Comparison of ENCODE assay signal across 22 mouse cellular contexts in the genomic region with DNA sequence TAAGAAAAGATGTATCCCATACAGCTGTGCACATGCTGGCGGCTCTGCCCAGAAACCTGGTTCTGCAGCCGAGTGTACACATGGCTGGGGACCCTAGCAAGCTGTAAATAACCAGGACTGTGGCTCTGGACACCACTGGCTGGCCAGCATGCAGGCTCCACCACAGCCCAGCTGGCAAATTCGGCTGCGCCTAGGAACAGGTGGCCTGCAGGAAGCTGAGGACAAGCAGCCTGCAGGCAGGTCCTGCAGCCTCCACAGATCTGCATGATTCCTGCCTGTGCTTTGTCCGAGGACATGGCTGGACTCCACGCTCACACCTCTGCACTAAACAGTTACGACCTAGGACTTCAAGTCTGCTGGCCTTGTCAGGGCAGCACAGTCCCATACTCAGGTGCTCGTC.
A peak's percentile ranks its signal among the peaks of the same experiment; 100 is the strongest.
DNase-seq lines count a peak whose midpoint lies in the region; ATAC-seq lines count a peak whose summit lies in the region.
"Had no signal": no experiment of that assay in that cellular context is flagged by ENCODE, and none has a peak within 500 bp of the region (broad histone marks: within the 10 kb centered on the region; RNA-seq: fewer than 3 reads in every experiment).

No protein-coding gene starts in this region.

- no peak for ATAC-seq in forebrain, embryonic 12.5 days (ENCODE audit: low FRiP score)
- ATAC-seq in forebrain, embryonic 11.5 days (replicated peaks; ENCODE audit: low FRiP score), result no peak
- no peak for ATAC-seq in midbrain, embryonic 14.5 days (ENCODE audit: low FRiP score, low TSS enrichment)
- ATAC-seq in limb, embryonic 15.5 days (ENCODE audit: insufficient number of reproducible peaks, low FRiP score, low TSS enrichment, low read depth), result no peak
- ATAC-seq: CD4-positive, CD25-positive, alpha-beta regulatory T cell, adult 4 months had no signal

- H3K4me2 ChIP-seq in forebrain, embryonic 12.5 days, result no peak overlapping the region
- no peak overlapping the region for H3K4me2 ChIP-seq in forebrain, embryonic 11.5 days (ENCODE audit: low read depth, low read length, severe bottlenecking)
- H3K4me2 ChIP-seq in midbrain, embryonic 14.5 days (ENCODE audit: low read length), result no peak overlapping the region
- 0 out of 2 replicates have a peak overlapping the region, but pooled peaks have one; percentile 12 for H3K4me2 ChIP-seq in limb, embryonic 15.5 days
- H3K4me2 ChIP-seq: embryonic facial prominence, embryonic 13.5 days had no signal

- peaks cover 75% of the 10 kb centered on the region for H3K4me1 ChIP-seq in forebrain, embryonic 12.5 days
- H3K4me1 ChIP-seq in forebrain, embryonic 11.5 days (replicated peaks; ENCODE audit: control insufficient read depth, insufficient read depth, low read length), result peaks cover 21% of the 10 kb centered on the region
- H3K4me1 ChIP-seq in midbrain, embryonic 10.5 days, result peaks cover 82% of the 10 kb centered on the region
- H3K4me1 ChIP-seq in midbrain, embryonic 14.5 days (ENCODE audit: control insufficient read depth, insufficient read depth, low read length), result peaks cover 46% of the 10 kb centered on the region
- H3K4me1 ChIP-seq in limb, embryonic 15.5 days, result peaks cover 64% of the 10 kb centered on the region

- no peak overlapping the region for H3K9ac ChIP-seq in forebrain, embryonic 12.5 days
- no peak overlapping the region for H3K9ac ChIP-seq in forebrain, embryonic 11.5 days (ENCODE audit: low read length)
- no peak overlapping the region for H3K9ac ChIP-seq in midbrain, embryonic 14.5 days (replicated peaks; ENCODE audit: low read length)
- no peak overlapping the region for H3K9ac ChIP-seq in limb, embryonic 15.5 days
- H3K9ac ChIP-seq: embryonic facial prominence, embryonic 13.5 days had no signal

- 56% methylated on average over 8 of the region's 8 CpGs for WGBS in forebrain, embryonic 12.5 days
- WGBS in forebrain, embryonic 11.5 days, result 56% methylated on average over 8 of the region's 8 CpGs
- 68% methylated on average over 8 of the region's 8 CpGs for WGBS in midbrain, embryonic 10.5 days
- 54% methylated on average over 8 of the region's 8 CpGs for WGBS in midbrain, embryonic 14.5 days
- WGBS in limb, embryonic 15.5 days, result 40% methylated on average over 8 of the region's 8 CpGs

- H3K9me3 ChIP-seq in forebrain, embryonic 12.5 days, result no peaks in the 10 kb centered on the region
- H3K9me3 ChIP-seq in forebrain, embryonic 11.5 days (ENCODE audit: control insufficient read depth, low read length), result no peaks in the 10 kb centered on the region
- no peaks in the 10 kb centered on the region for H3K9me3 ChIP-seq in midbrain, embryonic 10.5 days (replicated peaks)
- H3K9me3 ChIP-seq in midbrain, embryonic 14.5 days (ENCODE audit: control insufficient read depth, low read length), result no peaks in the 10 kb centered on the region
- no peaks in the 10 kb centered on the region for H3K9me3 ChIP-seq in limb, embryonic 15.5 days
- H3K9me3 ChIP-seq: embryonic facial prominence, embryonic 13.5 days; heart, embryonic 10.5 days had no signal

- peak overlapping the region; percentile 19; the same call in 1 of the 2 replicates for H3K27ac ChIP-seq in forebrain, embryonic 12.5 days
- H3K27ac ChIP-seq in forebrain, embryonic 11.5 days (ENCODE audit: low read depth, low read length), result no peak overlapping the region
- H3K27ac ChIP-seq in midbrain, embryonic 10.5 days (replicated peaks), result peak overlapping the region; percentile 72
- H3K27ac ChIP-seq in midbrain, embryonic 14.5 days (replicated peaks; ENCODE audit: low read depth, low read length), result no peak overlapping the region
- H3K27ac ChIP-seq in limb, embryonic 15.5 days, result peak overlapping the region; percentile 87
- H3K27ac ChIP-seq: embryonic facial prominence, embryonic 13.5 days; heart, embryonic 10.5 days had no signal

- no peak for DNase-seq in forebrain, embryonic 11.5 days (ENCODE audit: low spot score)
- DNase-seq in midbrain, embryonic 10.5 days (ENCODE audit: low spot score), result no peak
- DNase-seq in midbrain, embryonic 14.5 days, result no peak
- peak; percentile 70 for DNase-seq in forelimb bud, embryonic 11.5 days (ENCODE audit: low read depth, low spot score)
- DNase-seq in testis, postnatal 10 days (ENCODE audit: low spot score), result no peak
- DNase-seq in thymus, postnatal 25 days, result no peak
- DNase-seq: cerebellum, adult 11-12 months; cerebellum, postnatal 10 days; heart, postnatal 4 days; kidney, adult 8-10 months; kidney, postnatal 10 days; liver; lung, postnatal 4 days; right cerebral cortex, adult 18-20 months; right cerebral cortex, postnatal 4 days; thymus, postnatal 36 days had no signal

- H3K4me3 ChIP-seq in forebrain, embryonic 12.5 days (replicated peaks), result no peak overlapping the region
- H3K4me3 ChIP-seq in forebrain, embryonic 11.5 days (ENCODE audit: low read depth, low read length), result no peak overlapping the region
- no peak overlapping the region for H3K4me3 ChIP-seq in midbrain, embryonic 10.5 days
- no peak overlapping the region for H3K4me3 ChIP-seq in midbrain, embryonic 14.5 days (replicated peaks; ENCODE audit: low read depth, low read length)
- H3K4me3 ChIP-seq in limb, embryonic 15.5 days, result no peak overlapping the region
- H3K4me3 ChIP-seq: embryonic facial prominence, embryonic 13.5 days; erythroblast, embryonic 14.5 days; heart, embryonic 10.5 days had no signal

- peaks cover 67% of the 10 kb centered on the region for H3K27me3 ChIP-seq in forebrain, embryonic 12.5 days
- peaks cover 15% of the 10 kb centered on the region for H3K27me3 ChIP-seq in forebrain, embryonic 11.5 days (ENCODE audit: control insufficient read depth, insufficient read depth, low read length)
- H3K27me3 ChIP-seq in midbrain, embryonic 10.5 days (ENCODE audit: low read depth, poor library complexity, severe bottlenecking), result peaks cover 88% of the 10 kb centered on the region
- H3K27me3 ChIP-seq in midbrain, embryonic 14.5 days (ENCODE audit: control insufficient read depth, insufficient read depth, low read length), result peaks cover 5% of the 10 kb centered on the region; the same call in 1 of the 2 replicates
- peaks cover 18% of the 10 kb centered on the region for H3K27me3 ChIP-seq in limb, embryonic 15.5 days

- H3K36me3 ChIP-seq in forebrain, embryonic 12.5 days (replicated peaks), result no peaks in the 10 kb centered on the region
- H3K36me3 ChIP-seq in forebrain, embryonic 11.5 days (ENCODE audit: control insufficient read depth, insufficient read depth, low read length), result no peaks in the 10 kb centered on the region
- no peaks in the 10 kb centered on the region for H3K36me3 ChIP-seq in midbrain, embryonic 10.5 days
- no peaks in the 10 kb centered on the region for H3K36me3 ChIP-seq in midbrain, embryonic 14.5 days (ENCODE audit: control insufficient read depth, insufficient read depth, low read length)
- H3K36me3 ChIP-seq in limb, embryonic 15.5 days, result no peaks in the 10 kb centered on the region
- H3K36me3 ChIP-seq: embryonic facial prominence, embryonic 13.5 days; heart, embryonic 10.5 days had no signal

Comparison
In these comparisons a context has a peak if more than half of its experiments do, and no peak if none do; other contexts are left out.
1. H3K27ac ChIP-seq: peak in forebrain, embryonic 12.5 days (single experiment), midbrain, embryonic 10.5 days (single experiment) and limb, embryonic 15.5 days (single experiment); none in forebrain, embryonic 11.5 days (single experiment) and midbrain, embryonic 14.5 days (single experiment).